Mouse (Mus musculus): ENCODE data around the gene Cyb5r3.

The Cyb5r3 gene

DNA sequence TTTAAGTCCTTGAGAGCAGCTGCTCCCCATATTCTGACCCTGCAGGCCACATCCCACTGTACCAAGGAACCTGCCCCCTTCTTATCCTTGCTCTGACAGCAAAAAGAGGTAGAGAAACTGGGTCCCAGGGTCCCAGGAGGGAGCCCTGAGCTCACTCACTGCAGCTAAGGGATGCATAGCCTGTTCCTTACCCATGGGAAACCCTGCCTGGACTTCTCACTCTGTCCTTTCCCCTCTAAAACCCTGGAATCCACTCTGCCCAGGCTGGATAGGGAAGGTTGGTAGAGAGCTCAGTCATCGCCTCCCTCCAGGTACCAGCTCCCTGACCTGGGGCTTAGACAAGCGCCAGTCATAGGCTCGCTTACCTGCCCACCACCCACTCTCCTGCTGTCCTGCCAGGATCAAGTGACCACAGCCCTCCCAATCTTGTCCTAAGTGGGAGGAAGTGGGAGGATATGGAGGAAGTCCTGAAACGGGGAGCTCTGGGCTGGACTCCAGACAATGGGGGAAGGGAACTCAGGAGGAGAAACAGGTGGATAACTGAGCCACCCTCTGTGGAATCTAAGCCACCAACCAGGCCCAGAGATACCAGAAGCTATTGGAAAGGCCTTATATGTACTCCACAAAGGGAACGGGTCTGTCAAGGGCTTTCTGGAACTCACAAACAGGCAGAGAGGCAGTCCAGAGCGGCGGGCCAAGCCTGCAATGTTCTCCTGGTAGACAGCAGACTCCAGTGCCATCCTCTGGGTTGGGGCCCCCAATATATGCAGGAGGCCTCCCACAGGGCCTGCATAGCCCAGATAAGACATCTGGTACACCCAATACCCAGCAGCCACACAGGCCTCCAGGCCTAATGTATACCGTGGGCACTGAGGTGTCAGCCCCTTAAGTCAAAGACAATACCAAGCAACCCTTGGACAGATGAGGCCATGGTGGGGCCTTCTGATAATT lies 2.3 kb downstream of the Cyb5r3 start:
- in situ Hi-C loops (cut with MboI, MseI), result loop anchor here (10.0 kb wide), 1 partner anchor 1005 kb away; no protein-coding TSS in a partner anchor

DNA sequence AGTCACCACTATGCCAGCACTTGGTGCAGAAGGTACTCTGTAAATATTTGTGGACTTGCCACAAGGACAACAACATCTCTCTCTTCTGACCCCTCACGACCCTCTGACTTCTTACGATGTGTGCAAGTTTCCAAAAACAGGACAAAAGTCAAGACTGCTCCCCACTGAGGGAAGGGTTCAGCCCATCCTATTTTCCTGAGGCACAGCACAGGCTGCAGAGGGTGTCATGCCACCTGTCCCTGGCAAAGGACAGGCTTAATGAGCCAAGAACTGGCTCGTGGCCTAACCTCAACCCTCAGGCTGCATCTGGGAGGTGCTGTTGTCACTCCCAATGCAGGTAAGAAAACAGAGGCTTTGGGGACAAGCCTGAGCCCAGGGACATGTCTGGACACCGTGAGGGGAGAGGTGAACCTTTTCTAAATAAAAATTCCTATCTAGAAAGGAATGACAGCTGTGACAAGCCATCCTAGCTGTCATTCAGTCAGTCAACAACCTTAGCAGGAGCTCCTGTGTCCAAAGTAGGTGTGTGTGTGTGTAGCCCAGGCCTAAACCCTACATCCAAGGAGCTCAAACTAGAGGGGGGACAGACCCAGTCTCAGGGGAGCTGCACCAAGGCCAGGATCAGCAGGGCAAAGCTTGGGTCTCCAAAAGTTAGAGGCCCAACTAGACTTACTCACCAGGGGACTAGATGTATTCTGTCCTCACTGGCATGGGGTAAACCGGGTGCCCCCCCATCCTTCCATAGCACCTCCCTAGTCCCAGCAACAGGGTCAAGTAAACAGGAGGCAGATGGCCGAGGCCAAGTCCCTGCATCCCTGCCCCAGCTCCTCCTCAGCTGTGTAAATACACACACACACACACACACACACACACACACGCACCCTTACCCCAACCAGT lies 3.3 kb downstream of the Cyb5r3 start:
- in situ Hi-C loops (cut with MboI, MseI), result no loop called here

DNA sequence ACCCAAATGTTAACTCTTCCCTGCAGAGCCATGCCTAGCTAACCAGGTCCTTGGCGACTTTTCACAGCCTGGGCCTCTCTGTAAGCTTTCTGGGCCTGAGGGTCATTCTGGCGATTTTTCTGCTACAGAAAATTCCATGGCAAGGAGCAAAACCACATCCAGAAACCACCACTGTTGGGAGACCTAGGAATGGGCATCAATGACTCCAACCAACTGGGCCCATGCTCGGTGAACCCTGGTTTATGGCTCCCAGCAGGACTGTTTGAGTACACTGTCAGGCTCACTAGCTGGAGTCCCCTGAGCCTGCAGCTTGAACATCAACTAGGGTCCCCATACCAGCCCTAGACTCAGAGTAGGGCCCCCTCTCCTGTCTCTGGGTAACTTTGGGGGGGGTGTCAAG lies 4.1 kb downstream of the Cyb5r3 start:
- in situ Hi-C loops (cut with MboI, MseI), result no loop called here

DNA sequence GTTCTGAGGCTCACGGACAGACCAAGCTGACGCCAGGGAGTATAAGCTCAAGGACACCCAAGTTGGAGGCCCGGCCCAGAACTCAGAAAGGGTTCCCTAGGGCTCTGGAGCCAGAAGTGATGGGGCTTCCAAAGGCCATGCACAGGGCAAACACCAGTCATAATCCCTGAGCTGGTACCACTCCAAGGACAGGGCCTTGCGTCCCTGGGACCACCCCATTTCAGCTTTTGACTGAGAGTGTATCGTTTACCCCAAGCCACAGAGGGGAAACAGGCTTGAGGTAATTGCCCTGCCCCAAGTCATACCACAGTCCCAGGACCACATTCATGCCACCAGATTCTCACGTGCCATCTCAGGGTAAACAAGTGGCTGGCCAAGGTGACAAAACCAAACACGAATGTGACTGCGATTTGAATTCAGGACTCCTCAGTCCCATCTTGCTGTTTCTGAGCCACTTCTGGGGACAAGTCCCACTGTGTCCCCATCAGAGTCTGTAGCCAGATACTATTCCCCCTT lies 4.8 kb downstream of the Cyb5r3 start:
- in situ Hi-C loops (cut with MboI, MseI), result no loop called here

DNA sequence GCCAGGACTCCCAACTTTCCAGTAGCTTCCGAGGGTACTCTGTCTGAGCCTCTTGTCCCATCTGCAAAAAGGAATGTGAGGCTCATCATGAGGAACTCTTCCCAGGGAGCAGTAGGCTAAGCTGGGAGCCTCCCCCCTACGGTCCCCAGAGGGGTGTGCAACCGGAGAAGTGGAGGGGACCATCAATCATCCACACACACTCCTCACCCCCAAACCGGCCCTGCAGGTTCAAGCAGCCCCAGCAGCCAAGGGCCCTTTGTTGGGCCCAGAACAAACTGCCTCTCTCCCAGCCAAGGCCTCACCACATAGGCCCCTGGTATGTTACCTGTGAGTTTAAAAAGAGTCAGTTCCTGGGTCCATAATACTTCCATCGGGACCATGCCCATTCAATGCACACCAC lies 5.3 kb downstream of the Cyb5r3 start:
- in situ Hi-C loops (cut with MboI, MseI), result no loop called here

DNA sequence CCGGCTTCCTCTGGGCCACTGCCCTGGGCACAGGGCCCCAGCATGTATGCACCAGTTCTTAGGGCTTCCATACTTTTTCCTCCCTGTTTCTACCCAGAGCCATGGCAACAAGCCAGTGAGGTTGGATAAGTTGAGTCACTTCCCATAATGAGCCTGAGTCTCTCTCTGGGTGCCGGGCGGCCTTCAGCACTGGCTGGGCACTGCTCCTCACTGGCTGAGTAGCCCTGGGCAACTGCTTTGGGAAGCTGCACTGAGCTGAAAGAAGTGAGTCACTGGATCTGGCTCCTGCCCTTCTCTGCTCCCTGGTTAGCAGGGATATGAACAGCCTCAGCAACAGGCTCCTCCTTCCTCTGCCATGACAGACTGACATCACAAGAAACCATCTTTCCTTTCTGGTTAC lies 5.8 kb downstream of the Cyb5r3 start:
- in situ Hi-C loops (cut with MboI, MseI), result no loop called here

DNA sequence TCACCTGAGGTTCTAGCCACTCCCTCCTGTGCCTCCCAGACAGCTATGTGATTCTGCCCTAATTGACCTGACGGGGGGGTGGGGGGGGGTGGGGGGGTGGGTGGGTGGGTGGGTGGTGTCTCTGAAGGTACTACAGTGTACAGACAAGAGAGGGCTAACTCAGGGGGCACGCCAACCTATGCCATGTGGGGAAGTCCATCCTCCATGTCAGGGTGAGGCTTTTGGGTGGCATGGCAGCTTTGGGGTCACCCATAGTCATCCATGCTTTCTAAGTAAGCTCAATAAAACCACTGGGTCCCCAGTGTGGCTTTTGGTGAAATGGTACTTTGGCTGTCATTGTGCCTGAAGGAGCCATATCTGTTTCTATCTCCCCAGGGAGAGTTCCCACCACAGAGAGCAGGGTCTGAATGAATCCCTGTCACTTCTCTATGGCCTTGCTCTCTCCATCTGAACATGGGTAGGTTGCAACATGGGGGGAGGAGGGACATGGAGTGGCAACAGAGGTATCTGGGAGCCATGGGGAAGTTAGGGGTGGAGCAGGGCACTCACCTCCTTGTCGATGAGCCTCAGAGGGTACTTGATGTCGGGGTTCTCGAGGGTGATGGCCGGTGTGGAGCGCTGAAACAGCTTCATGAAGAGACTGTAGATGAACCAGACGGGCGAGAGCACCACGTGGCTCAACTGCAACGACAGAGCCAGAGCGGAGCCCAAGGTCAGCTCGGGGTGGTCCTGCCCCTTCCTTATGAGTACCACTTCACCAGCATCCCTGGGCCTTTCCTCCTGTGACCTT lies 6.7 kb downstream of the Cyb5r3 start:
- in situ Hi-C loops (cut with MboI, MseI), result no loop called here

DNA sequence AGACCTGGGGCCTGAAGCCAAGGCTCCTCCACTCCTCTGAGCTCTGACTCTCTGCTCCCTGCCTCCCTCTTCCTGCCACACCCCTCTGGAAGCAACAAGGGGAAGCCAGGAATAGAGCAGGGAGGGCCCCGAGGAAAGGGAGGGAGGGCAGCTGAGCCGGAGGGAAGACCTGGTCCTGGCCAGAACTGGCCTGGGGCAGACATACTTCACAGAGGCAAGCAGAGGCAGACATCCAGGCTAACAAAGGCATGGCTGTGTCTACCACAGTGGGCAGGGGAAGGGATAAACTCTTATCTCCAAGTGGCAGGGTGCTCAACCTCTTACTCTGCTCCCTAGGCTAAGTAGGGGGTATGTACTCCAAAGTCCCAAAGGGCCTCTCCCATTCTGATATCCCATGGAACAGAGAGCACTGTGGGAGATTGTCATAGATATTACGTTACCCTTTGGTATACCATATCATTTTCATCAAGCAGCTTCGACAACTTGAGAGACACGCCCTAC lies 7.4 kb downstream of the Cyb5r3 start:
- in situ Hi-C loops (cut with MboI, MseI), result no loop called here

DNA sequence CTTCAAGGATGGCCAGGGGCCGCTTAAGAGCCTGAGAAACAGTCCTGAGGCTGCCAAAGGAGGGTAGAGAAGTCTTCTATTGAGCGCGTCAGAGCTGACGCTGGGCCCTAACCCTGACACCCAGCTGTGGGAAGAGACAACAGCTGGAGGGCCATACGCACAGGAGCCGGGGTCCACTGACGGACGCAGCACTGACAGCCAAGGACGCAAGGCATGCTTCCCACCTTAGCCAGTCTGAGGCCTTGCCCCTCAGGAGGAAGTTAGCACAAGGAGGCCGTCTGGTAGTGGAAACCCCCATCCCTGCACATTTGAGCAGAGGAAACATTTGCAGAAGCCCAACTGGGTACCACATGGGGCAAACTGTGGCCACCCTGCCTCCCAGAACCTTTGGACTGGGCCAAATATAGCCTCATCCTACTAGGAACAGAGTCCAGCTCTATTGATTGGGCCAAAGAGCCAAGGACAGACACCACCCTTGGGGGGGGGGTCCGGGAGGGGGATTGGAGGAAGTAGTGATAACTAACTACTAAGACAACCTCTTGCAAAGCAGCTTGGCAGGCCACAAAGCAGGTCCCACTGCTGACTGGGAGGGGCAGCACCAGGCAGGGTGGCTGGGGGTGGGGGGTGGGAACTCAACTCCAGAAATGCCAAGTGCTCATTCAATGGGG lies 9.4 kb downstream of the Cyb5r3 start:
- in situ Hi-C loops (cut with MboI, MseI), result no loop called here

DNA sequence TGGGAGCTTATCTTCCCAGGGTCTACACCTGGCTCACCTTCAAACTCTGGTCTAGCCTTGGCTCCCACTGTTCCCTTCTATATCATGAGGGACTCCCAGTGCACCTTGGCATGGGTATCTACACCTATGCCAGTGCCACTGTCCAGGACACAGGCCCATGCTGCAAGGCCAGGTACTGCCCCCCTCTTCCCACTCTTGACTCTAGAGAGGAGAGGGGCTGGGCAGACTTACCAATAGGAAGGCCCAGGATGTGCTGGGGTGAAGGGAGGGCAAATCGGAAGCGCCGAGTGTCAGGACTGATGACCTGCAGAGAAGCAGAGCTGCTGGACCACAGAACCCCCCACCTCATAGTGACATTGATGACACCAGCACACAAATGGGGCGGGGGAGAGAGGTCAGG lies 10.4 kb downstream of the Cyb5r3 start:
- in situ Hi-C loops (cut with MboI, MseI), result no loop called here

DNA sequence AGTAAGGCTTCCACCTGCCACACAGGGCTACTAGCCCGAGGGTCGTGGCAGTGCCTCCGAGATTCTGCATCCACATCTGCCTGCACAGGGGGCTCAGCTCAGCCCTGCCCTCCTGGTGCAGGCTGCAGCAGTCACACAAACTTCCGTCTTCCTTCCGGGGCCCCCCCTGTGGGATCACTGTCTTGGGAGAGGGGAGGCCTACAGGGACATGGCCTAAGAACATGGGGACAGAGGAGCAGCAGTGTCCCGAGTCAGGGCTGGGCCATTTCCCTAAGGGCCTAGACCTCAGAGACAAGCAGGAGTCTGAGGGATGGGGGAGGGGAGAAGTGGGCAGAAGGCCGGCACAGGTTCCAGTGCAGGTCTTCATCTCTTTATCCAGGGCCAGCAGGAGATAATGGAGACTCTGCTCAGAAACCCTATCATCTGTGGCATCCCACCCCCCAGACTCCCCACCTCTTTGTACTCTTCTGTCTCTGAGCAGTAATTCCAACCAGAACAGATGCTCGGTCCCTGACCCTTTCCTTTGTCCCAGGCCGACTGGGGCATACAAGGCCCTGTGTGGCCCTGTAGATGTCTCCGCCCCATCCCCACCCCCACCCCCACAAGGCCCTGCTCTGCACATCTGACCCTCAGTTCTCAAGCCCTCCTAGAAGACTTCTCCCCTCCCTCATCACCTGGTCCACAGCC lies 11.2 kb downstream of the Cyb5r3 start:
- in situ Hi-C loops (cut with MboI, MseI), result no loop called here

DNA sequence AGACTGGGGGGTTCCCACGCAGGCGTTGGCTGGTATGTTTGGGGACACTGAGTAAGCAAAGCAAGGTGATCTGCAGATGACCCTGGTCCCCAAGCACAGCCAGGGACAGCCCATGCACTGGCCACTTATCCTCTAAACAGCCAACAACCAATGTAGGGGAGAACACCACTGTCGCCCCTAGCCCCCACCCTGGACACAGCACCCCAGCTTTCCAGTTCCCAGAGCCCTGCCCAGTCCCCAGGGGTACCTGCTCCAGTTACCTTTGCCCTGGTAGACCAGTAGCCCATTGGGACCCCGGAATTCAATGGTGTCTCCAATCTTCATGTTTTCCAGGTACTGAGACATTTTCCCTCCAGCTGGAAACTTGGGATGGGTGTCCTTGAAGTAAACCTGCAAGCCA lies 11.8 kb downstream of the Cyb5r3 start:
- in situ Hi-C loops (cut with MboI, MseI), result no loop called here

DNA sequence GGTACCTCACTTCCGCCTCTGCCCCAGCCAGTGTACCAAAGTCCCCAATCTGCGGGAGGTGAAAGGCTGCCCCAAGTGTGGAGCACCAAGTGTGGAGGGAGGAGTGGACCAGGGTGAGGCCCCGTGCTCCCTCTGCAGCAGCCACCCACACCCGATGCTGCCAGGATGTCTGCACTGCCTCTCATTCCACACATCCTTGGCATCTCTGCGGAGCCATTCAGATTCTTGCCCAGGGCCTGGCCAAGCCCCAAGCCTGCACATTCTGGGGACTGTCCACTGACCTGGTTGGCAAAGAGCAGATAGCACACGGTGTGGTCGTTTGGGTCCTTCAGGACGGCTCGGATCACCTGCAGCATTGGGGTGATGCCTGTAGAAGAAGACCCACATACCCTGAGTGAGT lies 12.6 kb downstream of the Cyb5r3 start:
- in situ Hi-C loops (cut with MboI, MseI), result loop anchor here (10.0 kb wide), 1 partner anchor 305 kb away; the partner anchor contains the start of gene Pacsin2

DNA sequence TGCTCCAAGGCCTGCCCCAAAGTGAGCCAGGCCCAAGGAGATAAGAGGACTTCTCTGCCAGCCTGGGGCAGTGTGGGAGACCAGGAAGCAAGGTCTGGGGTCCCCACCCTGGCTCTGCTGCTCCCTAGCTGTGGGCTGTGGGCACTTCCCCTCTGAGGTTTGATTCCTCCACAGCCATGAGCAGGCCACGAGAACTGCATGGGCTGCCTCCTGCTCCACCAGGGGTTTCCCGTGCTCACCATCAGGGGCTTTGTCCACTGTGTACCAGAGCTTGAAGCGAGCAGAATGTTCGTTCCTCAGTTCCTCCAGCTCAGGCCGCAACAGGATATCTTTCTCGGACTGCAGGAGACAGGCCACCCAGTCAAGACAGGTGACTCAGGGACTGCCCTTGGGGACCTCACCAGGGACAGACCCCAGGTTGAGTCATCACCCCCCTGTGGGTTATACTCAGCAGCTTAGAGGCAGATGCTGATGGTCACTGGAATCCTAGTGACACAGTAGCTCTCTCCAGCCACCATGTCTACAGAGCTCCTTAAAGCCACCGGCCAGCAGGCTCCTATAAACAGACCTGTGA lies 13.7 kb downstream of the Cyb5r3 start:
- in situ Hi-C loops (cut with MboI, MseI), result loop anchor here (10.0 kb wide), 1 partner anchor 306 kb away; the partner anchor contains the start of gene Pacsin2

DNA sequence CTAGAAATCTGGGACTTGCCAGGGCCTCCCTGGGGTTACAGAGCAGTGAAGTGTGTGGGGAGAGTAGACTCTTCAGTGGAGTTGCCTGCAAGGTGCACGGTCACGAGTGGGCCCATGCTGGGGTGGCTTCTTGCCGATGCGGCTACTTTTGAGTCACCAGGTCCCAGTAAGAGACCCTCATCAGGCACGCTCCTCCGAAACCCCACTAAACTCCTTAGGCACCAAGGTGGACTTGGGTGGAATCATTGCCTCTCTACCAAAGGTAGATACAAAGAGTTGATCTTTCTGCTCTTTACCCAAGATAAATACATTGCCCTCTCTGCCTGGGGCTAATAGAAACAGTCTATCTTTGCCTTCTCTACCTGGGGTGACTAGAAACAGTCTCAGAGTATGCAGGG lies 14.7 kb downstream of the Cyb5r3 start:
- in situ Hi-C loops (cut with MboI, MseI), result loop anchor here (10.0 kb wide), 1 partner anchor 307 kb away; the partner anchor contains the start of gene Pacsin2

DNA sequence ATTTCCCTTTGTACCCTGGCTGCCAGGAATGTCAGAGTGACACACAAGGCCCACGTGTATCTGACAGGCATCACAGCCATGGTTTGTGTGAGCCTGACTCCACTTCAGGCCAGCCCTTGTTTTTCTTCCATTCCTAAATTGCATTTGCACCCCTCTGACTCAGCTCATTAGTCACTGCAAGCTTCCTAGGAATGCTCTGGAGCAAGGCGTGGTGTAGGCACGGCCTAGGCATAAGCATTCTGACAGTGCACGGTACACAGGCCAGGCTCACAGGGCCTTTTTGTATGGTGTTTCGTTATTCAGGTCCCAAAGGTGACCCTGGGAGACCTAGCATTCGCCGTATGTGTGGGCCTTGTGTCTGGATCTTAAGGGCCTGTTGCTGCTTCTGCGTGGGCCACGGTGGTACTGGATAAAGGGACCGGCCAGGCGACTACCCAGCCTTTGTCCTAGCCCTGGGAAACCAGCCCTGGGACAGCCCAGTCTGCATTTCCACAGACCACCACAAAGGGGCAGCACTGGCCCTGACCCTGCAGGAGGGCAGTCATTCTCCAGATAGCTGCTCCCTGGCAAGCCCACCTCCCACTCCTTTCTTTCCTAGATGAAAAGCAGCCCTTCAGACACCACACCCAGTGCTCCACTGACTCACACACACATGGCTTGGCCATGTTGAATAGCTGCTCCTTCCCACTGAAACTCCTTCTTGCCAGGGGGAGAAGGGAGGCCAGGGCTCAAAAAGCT lies 15.3 kb downstream of the Cyb5r3 start:
- in situ Hi-C loops (cut with MboI, MseI), result loop anchor here (10.0 kb wide), 1 partner anchor 308 kb away; the partner anchor contains the start of gene Pacsin2

DNA sequence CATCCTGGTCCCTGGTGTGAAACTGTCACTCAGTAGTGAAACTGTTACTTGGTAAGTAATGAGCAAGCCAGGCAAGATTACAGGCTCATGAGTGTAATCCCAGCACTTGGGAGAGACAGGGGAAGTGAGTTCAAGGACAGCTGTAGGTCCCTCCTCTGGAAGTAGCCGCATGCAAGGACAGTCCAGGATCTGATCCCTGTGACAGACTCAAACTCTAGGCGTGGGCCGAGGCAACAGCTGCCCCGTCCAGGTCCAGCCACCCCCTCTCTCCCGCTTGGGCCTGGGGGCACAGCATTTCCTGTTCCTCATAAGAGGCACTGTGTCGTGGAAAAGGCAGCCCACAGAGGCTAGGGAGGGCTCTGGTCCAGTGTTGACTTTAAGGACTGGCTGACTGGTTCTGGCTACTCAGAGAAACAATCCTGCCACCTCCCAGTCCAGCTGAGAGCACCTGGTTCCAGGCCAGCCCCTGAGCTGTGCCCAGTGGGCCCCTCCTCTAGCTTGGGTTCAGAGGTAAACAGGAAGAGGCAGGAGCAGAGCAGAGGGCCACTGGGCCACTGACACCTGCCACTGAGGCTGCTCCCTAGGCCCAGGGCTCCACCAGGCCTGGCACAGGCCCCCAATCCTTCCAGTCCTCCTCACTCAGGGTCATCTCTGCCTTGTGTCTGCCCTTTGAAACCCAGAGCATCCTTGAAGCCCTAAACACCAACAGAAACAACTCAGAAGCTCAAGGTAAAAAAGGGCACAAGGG lies 16.5 kb downstream of the Cyb5r3 start:
- in situ Hi-C loops (cut with MboI, MseI), result loop anchor here (10.0 kb wide), 1 partner anchor 309 kb away; the partner anchor contains the start of gene Pacsin2

DNA sequence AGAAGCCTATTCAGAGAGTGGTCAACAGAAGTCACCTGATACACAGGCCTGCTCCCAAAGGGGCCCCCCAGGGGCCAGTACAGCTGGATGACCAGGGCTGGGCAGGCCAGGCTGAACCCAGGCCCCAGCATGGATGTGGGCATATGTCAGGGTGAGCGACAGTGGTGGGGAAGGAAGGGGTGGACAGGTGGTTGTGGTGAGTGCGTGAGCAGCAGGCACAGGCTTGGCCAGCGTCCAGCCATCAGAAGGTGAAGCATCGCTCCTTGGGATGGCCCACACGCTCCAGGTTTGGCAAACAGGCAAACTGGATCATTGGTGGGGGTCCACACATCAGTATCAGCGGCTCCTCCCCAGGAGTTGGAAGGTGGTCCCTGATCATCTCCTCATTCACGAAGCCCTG lies 18.1 kb downstream of the Cyb5r3 start:
- in situ Hi-C loops (cut with MboI, MseI), result loop anchor here (10.0 kb wide), 1 partner anchor 310 kb away; the partner anchor contains the start of gene Pacsin2

Data from T-helper 2 cell (primary cell).